Mouse (Mus musculus): ENCODE results near the gene Pdk2.

- no peak for TF ChIP-seq CTCF (IDR thresholded peaks at IDR 0.05; ENCODE audit: borderline replicate concordance, insufficient read depth, low read depth, low read length)
- TF ChIP-seq POLR2A (IDR thresholded peaks at IDR 0.05; ENCODE audit: borderline replicate concordance, insufficient read depth, low read length), result no peak
These were observed 15.8 kb upstream of the Pdk2 start for GRCm38 (mm10) chr11:95056768-95057501.

All from cerebellum, adult 2 months (tissue).